Mouse (Mus musculus) MEL-GATA-1-ER (cell line): ENCODE data around the gene Serpina6.

Source experiments
- DNase-seq: peaks from one replicate; pipeline ENCODE4 v3.0.0-alpha.2; 2012; ENCODE audit warnings: low read depth; ENCODE audit errors: extremely low read depth

Serpina6 gene

DNA sequence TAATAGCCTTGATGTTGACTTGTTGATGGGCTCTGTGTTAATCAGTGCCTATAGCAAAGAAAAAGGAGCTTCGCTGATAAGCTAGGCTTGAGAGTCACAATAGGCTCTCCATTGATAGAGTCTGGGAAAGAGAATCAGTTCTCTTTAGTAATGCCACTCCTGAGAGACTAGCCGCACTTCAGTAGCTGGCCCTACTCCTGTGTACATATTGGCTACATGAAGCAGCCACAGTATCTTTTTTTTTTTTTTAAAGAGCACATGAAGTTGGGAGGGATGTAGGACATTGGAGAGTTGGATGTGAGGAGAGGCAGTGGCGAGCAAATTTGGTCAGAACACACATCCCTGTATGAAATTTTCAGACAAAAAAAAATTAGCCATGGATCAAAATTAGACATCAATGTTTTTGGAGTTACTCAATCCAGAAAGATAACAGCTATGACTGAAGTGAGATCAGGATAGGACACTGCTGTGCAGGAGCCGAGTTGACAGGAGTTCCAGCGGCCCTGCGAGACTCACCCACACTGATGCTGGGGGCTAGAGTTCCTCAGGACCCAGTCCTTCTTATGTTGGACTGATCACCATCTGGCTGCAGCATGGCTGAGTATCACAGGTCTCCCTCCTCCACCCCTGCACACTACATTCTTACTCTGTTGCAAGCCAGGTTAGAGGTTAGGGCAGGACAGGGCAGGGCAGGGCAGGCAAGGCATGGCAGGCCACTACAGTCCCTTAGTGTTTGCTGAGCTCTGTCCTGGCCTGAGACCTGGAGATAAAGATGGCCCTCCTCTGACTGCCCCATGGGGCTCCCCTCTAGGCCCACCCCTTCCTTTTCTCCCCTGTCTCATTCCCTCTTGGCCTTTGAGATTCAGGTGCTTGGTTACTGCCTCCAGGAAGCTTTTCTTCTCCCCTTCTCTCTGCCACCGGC, 1.6 kb downstream of the Serpina6 start:
- DNase-seq = no peak

DNA sequence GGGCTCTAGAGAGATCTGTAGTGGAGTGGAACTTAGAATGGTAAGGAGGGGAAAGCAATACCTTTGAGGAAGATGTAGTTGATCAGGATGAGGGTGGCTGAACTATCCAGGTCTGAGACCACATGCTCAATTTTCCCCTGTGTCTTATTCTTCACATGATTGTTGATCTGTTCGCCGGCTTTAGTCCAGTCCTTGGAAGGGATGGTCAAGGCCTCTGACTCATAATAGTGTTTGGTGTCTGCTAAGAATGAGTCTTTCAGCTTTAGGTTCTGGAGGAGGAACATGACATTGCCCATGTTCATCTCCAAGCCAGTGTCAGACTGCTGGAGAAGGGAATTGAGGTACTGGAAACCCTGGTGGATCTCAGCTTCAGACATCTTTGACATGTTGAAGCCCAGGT, 3.2 kb downstream of the Serpina6 start:
- DNase-seq = no peak

DNA sequence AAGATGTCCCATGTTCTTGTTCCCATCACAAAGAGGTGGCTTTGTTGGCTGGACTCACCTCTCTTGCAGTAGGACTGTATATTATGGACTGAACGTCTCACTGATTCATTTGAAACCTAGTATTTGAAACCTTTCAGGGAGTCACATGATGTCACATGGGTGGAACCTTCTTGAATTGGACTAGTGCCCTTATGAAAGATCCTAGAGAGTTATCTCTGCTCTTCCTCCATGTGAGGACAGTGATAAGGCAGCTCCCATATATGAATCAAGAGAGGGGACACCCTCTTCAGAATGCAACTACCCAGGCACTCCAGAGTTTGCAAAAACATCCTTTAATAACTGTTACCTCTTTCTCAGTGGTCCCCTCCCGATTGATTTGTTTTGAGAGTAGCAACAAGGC, 10.7 kb downstream of the Serpina6 start:
- DNase-seq = no peak

DNA sequence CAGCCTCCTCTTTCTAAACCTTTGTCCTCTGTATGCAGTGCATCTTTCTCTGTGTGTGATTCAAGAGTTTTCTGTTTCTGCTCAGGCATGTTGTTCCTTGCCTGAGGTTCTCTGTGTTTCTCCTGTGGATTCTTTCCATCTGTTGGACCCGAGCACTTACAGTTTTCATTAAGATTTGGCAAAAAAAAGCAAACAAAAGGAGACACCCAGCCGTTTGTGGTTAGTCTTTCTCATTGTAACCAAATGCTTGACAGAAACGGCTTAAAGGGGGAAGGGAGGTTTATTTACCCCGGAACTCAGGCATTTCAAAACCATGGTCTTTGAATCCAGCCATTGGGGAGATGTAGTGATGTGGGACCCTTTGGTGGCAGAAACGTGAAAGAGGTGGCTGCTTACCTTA, 12.4 kb downstream of the Serpina6 start:
- no peak for DNase-seq

DNA sequence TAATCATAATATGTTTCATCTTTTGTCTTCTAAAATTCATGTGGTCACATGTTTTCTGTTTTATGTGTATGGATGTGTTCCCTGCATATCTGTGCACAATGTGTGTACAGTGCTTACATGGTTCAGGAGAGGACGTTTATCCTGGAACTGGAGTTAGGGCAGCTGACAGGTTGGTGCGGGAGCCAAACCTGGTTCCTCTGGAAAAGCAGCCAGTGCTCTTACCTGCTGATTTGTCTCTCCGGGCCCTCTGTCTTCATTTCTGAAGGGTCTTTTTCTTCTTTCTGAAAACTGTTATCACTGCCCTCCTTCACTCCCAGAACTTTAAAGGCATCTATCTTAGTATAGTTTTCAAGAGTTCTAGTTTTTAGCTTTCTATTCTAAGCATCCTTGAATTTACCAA, 13.2 kb downstream of the Serpina6 start:
- no peak for DNase-seq

DNA sequence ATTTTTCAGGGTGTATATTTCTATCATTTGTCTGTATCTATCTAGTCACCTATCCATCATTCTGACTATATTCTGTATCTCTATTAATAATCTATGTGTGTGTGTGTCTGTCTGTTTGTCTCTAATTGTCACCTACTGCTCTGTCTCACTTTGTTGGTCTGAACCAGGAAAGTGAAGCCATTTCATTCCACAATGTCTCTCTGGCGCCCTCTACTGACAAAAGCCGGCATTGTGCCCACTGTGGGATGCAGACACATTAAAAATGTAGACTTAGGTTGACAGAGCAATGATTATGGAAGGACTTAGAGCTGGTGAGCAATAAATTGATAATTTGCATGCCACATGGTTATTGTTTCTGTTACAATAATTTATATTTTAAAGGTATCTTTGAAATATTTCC, 13.7 kb downstream of the Serpina6 start:
- DNase-seq = peak; percentile 36

DNA sequence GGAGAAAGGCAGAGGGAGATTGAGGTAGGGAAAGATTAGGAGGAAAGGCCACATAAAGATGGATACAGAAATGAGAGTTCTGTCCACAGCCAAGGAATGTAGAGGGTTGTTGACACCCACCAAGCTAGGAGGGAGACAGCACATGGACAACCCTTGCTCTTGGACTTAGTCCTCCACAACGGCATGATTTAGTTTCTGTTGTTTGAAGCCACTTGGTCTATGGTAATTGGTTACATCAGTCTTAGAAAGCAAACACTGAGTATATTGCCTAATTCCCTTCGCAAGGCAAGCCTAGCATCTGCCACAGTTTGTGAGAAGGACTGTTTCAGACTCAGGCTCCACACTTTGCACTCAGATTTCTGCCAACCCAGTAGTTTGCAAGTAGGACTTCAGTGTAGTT, 21.2 kb downstream of the Serpina6 start:
- no peak for DNase-seq

DNA sequence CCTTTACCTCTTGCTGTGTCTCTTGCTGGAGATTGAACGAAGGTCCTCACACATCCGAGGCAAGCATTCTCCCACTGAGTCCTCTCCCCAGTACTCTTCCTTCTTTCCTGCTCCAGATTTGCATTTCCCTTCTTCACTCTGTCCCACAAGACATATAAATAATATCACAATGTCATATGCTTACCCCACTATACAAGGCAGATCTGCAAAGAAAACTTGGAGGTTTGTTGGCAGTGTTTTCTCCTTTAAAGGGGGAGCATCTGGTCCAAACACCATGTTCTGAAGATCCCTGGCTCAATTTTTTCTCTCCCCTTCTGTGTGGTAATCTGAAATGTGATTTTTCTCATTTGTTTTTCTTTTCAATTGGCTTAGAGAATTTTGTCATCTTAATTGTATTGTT, 22.6 kb downstream of the Serpina6 start:
- no peak for DNase-seq

DNA sequence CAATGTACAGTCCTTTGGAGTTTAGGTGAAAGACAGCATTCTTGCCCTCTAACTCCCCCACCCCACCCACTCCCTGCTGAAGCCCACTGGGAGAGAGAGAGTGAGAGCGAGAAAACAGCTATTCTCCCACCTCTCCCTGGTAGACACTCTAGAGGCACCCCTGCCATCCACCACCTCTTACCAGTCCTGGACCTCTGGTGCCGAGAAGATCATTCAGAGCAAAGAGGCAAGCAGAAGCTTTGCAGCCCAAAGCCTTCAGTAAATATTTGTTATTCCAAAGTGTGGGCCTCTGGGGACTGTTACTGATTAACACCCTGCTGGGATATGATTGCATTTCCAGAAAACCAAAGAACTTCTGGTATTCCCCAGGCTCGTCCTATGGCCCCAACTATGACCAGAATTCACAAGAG, 25.8 kb downstream of the Serpina6 start, which contains the start of gene Serpina10:
TSS of gene Serpina10 (minus strand) at position 242 of the 410 bp plus-strand sequence.
- DNase-seq = no peak

DNA sequence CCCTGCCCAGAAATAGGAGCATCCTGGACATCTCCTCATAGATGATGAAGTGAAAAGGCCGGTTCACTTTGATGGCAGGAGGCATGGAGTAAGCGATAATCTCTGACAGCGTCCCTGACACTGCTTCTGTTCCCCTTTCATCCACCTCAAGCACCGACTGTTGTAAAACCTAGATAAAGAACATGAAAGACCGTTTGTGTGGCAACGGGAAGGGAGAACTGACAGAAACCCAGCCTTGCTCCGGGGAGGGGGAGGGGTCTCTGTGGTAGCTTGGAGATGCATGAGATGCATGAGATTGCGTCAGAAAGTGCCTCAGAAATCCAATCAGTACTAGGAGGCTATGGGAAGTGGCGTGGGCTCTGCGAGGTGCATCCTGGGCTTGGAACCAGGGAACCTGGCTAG, 40.2 kb downstream of the Serpina6 start:
- peak; percentile 94 for DNase-seq

DNA sequence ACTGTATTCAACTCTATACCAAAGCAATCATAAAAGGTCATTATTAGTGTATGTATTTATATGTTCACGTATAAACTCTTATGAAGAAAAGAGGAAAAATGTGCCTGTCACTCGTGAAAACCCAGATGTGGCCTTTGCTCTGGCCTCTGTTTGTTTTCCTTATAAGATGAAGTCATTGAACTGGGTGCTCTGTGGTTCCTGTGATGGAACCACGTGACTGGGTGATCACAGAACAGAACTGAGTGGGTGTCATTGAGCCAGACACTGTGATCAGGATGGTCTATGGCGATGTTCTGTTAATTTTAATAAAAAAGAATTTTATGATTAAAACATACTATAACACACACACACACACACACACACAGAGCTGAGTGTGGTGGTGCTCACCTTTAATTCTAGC, 41.3 kb downstream of the Serpina6 start:
- peak; percentile 13 for DNase-seq

DNA sequence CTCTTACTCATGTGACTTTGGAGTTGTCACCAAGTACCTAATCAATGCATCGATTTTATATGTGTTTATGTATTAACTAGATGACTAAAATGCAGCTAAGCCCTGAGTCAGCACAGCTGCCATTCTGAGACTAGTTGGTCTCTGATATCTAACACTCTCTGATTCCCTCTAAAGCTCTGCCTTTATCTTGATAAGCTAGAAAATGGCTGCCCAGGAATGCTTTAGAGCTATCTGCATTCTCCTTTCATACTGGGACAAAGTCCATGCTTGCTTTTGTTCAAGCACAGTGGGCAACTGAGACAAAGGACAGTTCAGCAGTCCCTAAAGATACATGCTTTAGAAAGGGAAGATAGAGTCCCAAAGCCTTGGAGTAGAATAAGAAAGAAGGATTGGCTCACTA, 41.9 kb downstream of the Serpina6 start:
- no peak for DNase-seq

DNA sequence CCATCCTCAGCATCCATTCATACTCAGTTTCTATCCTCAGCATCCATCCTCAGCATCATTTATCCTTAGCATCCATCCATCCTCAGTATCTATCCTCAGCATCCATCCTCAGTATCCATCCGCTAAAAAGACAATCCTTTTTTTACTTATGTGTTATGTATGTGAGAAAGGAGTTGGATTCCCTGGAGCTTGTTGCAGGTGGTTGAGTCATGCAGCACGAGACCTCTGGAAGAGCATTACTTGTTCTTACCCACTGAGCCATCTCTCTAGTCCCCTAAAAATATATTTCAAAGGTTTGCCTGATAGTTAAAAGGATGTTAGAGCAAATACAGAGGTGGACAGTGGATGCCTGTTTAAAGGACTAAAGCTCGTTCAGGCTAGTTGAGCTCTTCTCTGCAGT, 55.2 kb downstream of the Serpina6 start:
- no peak for DNase-seq

DNA sequence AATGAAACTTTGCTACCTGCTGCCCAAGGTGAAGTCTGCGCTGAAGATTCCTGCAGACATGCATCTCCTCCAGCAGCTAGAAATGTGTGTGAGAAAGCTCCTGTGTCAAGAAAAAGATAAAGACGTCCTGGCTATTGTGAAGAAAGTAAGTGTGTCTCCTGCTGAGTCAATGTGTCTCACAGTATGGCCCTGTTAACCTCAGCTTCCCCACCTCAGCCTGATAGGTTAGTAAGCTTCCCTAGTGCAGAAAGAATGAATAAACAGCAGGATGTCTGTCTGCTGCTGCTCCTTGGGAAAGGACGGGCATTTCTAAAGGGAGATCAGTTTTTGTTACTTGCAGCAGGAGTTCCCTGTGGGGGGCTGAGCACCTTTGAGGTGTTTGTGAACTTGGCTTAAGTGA, 56.6 kb downstream of the Serpina6 start:
- DNase-seq = no peak

DNA sequence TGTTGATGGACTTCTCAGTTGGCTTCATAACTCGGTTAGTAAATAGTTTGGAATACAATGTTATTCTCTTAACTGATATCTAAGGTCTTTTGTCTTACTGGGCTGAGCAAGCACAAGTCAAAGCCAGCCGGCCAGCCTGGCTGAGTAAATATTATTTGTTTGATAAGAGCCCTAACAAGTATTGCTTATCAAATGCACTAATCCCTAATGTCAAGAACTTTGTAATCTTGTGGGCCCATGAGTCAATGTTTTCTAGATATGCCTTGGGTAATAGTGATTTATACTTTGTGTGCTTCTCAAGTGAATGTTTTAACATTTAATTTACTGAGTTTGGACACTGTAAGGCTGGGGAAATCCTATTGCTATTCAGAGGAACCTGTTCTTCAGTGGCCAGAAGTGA, 58.6 kb downstream of the Serpina6 start:
- no peak for DNase-seq
